ENCODE assay signal across 25 mouse cellular contexts in the genomic region with DNA sequence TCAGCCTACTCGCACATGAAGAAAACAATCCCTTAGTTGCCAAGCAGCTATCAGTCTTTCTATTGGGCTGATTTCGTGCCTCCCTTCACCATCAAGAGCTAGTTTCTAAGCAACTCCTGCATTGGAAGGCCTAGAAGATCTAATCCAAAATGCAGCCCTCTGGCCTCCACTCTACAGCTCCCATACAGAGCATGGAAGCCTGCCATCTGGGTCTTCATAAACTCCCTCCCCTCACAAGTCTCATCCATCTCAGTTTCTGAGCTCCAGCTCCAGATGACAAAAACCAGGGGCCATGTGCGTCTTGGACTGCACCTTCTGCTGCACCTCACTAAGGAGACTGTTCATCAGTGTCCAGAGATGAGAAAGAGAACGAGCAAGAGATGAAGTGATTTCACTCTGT. TPM values are rescaled to one million over a fixed set of nuclear protein-coding genes. Genes with fewer than 3 reads are reported as not detected.
DNase-seq lines count a peak whose midpoint lies in the region; ATAC-seq and TF ChIP-seq lines count a peak whose summit lies in the region.
"Had no signal": no experiment of that assay in that cellular context is flagged by ENCODE, and none has a peak within 500 bp of the region (broad histone marks: within the 10 kb centered on the region; RNA-seq: fewer than 3 reads in every experiment).

No protein-coding gene starts in this region.

- H3K9ac ChIP-seq in forebrain, embryonic 13.5 days = no peak overlapping the region
- H3K9ac ChIP-seq in forebrain, postnatal 0 days = no peak overlapping the region
- no peak overlapping the region for H3K9ac ChIP-seq in forebrain, embryonic 16.5 days (replicated peaks; ENCODE audit: low read depth, low read length)
- H3K9ac ChIP-seq: embryonic facial prominence, embryonic 13.5 days; hindbrain, embryonic 12.5 days; hindbrain, embryonic 15.5 days had no signal

- no peaks in the 10 kb centered on the region for H3K36me3 ChIP-seq in forebrain, embryonic 13.5 days (ENCODE audit: poor library complexity, severe bottlenecking)
- H3K36me3 ChIP-seq in forebrain, postnatal 0 days (ENCODE audit: insufficient read depth) = no peaks in the 10 kb centered on the region
- no peaks in the 10 kb centered on the region for H3K36me3 ChIP-seq in forebrain, embryonic 16.5 days (ENCODE audit: control insufficient read depth, insufficient read depth)
- H3K36me3 ChIP-seq in forebrain, embryonic 10.5 days (replicated peaks) = no peaks in the 10 kb centered on the region
- H3K36me3 ChIP-seq: embryonic facial prominence, embryonic 10.5 days; embryonic facial prominence, embryonic 13.5 days; hindbrain, embryonic 12.5 days; hindbrain, embryonic 15.5 days had no signal

- H3K4me2 ChIP-seq in forebrain, embryonic 13.5 days = no peak overlapping the region
- no peak overlapping the region for H3K4me2 ChIP-seq in forebrain, postnatal 0 days (ENCODE audit: low read depth)
- H3K4me2 ChIP-seq in forebrain, embryonic 16.5 days (ENCODE audit: low read length) = no peak overlapping the region
- H3K4me2 ChIP-seq: embryonic facial prominence, embryonic 13.5 days; heart, embryonic 11.5 days; hindbrain, embryonic 12.5 days; hindbrain, embryonic 15.5 days had no signal

- H3K27me3 ChIP-seq in forebrain, embryonic 13.5 days = no peaks in the 10 kb centered on the region
- no peaks in the 10 kb centered on the region for H3K27me3 ChIP-seq in forebrain, postnatal 0 days (ENCODE audit: insufficient read depth, low read length)
- no peaks in the 10 kb centered on the region for H3K27me3 ChIP-seq in forebrain, embryonic 16.5 days (replicated peaks; ENCODE audit: control insufficient read depth, insufficient read depth, low read length)
- peaks cover 15% of the 10 kb centered on the region for H3K27me3 ChIP-seq in forebrain, embryonic 10.5 days (ENCODE audit: poor library complexity, severe bottlenecking)
- H3K27me3 ChIP-seq: embryonic facial prominence, embryonic 13.5 days; hindbrain, embryonic 12.5 days; hindbrain, embryonic 15.5 days had no signal

- 0 out of 2 replicates have a peak, but pooled peaks cover 3% of the 10 kb centered on the region for H3K9me3 ChIP-seq in forebrain, embryonic 13.5 days (replicated peaks)
- no peaks in the 10 kb centered on the region for H3K9me3 ChIP-seq in forebrain, postnatal 0 days (ENCODE audit: low read length)
- H3K9me3 ChIP-seq in forebrain, embryonic 16.5 days (ENCODE audit: control insufficient read depth, low read length) = no peaks in the 10 kb centered on the region
- no peaks in the 10 kb centered on the region for H3K9me3 ChIP-seq in forebrain, embryonic 10.5 days
- H3K9me3 ChIP-seq: embryonic facial prominence, embryonic 10.5 days; embryonic facial prominence, embryonic 13.5 days; hindbrain, embryonic 12.5 days; hindbrain, embryonic 15.5 days had no signal

- ATAC-seq in forebrain, embryonic 13.5 days = no peak
- ATAC-seq in forebrain, postnatal 0 days = no peak
- no peak for ATAC-seq in forebrain, embryonic 16.5 days
- ATAC-seq: activated CD4-positive, CD25-positive, alpha-beta regulatory T cell, adult 4 months; intestine, postnatal 0 days had no signal

- 90% methylated on average over 4 of the region's 4 CpGs for WGBS in forebrain, embryonic 13.5 days
- WGBS in forebrain, postnatal 0 days = 79% methylated on average over 4 of the region's 4 CpGs
- WGBS in forebrain, embryonic 16.5 days = 80% methylated on average over 4 of the region's 4 CpGs
- 87% methylated on average over 4 of the region's 4 CpGs for WGBS in forebrain, embryonic 10.5 days

- H3K27ac ChIP-seq in forebrain, embryonic 13.5 days = peak overlapping the region; percentile 51; the same call in 1 of the 2 replicates
- H3K27ac ChIP-seq in forebrain, postnatal 0 days (ENCODE audit: low read depth, low read length) = no peak overlapping the region
- peak overlapping the region; percentile 61 for H3K27ac ChIP-seq in forebrain, embryonic 16.5 days (ENCODE audit: low read length)
- no peak overlapping the region for H3K27ac ChIP-seq in forebrain, embryonic 10.5 days
- H3K27ac ChIP-seq: embryonic facial prominence, embryonic 10.5 days; embryonic facial prominence, embryonic 13.5 days; gastrocnemius, adult 2 months; hindbrain, embryonic 12.5 days; hindbrain, embryonic 15.5 days had no signal

- H3K4me3 ChIP-seq in forebrain, embryonic 13.5 days = no peak overlapping the region
- no peak overlapping the region for H3K4me3 ChIP-seq in forebrain, postnatal 0 days (ENCODE audit: low read depth, low read length)
- H3K4me3 ChIP-seq in forebrain, embryonic 16.5 days (replicated peaks; ENCODE audit: low read length) = no peak overlapping the region
- H3K4me3 ChIP-seq in forebrain, embryonic 10.5 days = no peak overlapping the region
- H3K4me3 ChIP-seq: embryonic facial prominence, embryonic 10.5 days; embryonic facial prominence, embryonic 13.5 days; erythroblast, embryonic 14.5 days; gastrocnemius, adult 2 months; hindbrain, embryonic 12.5 days; hindbrain, embryonic 15.5 days had no signal

- DNase-seq in cerebellum, adult 11-12 months = peak; percentile 23
- no peak for DNase-seq in cerebellum, postnatal 4 days (ENCODE audit: low spot score in 2 of 2)
- DNase-seq in forebrain, postnatal 0 days = no peak
- no peak for DNase-seq in forebrain, embryonic 10.5 days (ENCODE audit: extremely low spot score, low spot score)
- DNase-seq: adrenal gland, adult 8-10 months; adrenal gland, postnatal 25 days; cerebellum, adult 9-10 months; cerebellum, postnatal 25 days; embryo, embryonic 11 days; gastrocnemius, adult 2 months; gastrocnemius, postnatal 14 days; heart, adult 11 months; kidney, adult 2 months had no signal

- peaks cover 6% of the 10 kb centered on the region; the same call in 1 of the 2 replicates for H3K4me1 ChIP-seq in forebrain, embryonic 13.5 days
- 0 out of 2 replicates have a peak, but pooled peaks cover 7% of the 10 kb centered on the region for H3K4me1 ChIP-seq in forebrain, postnatal 0 days (ENCODE audit: insufficient read depth)
- peaks cover 16% of the 10 kb centered on the region for H3K4me1 ChIP-seq in forebrain, embryonic 16.5 days (replicated peaks; ENCODE audit: control insufficient read depth, insufficient read depth, low read length)
- peaks cover 13% of the 10 kb centered on the region for H3K4me1 ChIP-seq in forebrain, embryonic 10.5 days
- H3K4me1 ChIP-seq: embryonic facial prominence, embryonic 13.5 days; hindbrain, embryonic 12.5 days had no signal

- no peak for TF ChIP-seq CTCF in forebrain, postnatal 0 days (IDR thresholded peaks at IDR 0.05; ENCODE audit: low read depth)

RNA-seq across cellular contexts. Expression of a gene that starts 52.8 kb away (rescaled TPM):
- 2.1 and 3.5 TPM in 2 replicates for polyA plus RNA-seq in forebrain, embryonic 13.5 days (2015; fragmentation: Nextera tagmentation; extraction: Ambion mirVana)
- total RNA-seq in forebrain, postnatal 0 days (2014; rRNA removed) = 4.8 and 5.9 TPM in 2 replicates
- polyA plus RNA-seq in forebrain, postnatal 0 days (2015; fragmentation: Nextera tagmentation; extraction: Ambion mirVana) = 3.6 and 4.4 TPM in 2 replicates
- 4.5 and 4.9 TPM in 2 replicates for polyA plus RNA-seq in forebrain, embryonic 16.5 days (2015; fragmentation: Nextera tagmentation; extraction: Ambion mirVana)
- polyA plus RNA-seq in forebrain, embryonic 10.5 days (2016; fragmentation: Nextera tagmentation; extraction: Ambion mirVana) = 0.88 and 1.1 TPM in 2 replicates
- total RNA-seq: hematopoietic stem cell, adult 5-6 weeks had no signal
- polyA plus RNA-seq: erythroblast, embryonic 14.5 days had no signal

RNA-seq across cellular contexts. Expression of a gene that starts 58.1 kb away (rescaled TPM):
- polyA plus RNA-seq in forebrain, embryonic 13.5 days (2015; fragmentation: Nextera tagmentation; extraction: Ambion mirVana) = 1.2 and 1.3 TPM in 2 replicates
- 4.2 and 8.0 TPM in 2 replicates for total RNA-seq in forebrain, postnatal 0 days (2014; rRNA removed)
- 2.4 and 3.7 TPM in 2 replicates for polyA plus RNA-seq in forebrain, postnatal 0 days (2015; fragmentation: Nextera tagmentation; extraction: Ambion mirVana)
- 2.2 and 2.4 TPM in 2 replicates for polyA plus RNA-seq in forebrain, embryonic 16.5 days (2015; fragmentation: Nextera tagmentation; extraction: Ambion mirVana)
- polyA plus RNA-seq in forebrain, embryonic 10.5 days (2016; fragmentation: Nextera tagmentation; extraction: Ambion mirVana) = 1.5 and 2.1 TPM in 2 replicates
- total RNA-seq: ES-E14; hematopoietic stem cell, adult 5-6 weeks had no signal
- polyA plus RNA-seq: activated CD4-positive, CD25-positive, alpha-beta regulatory T cell, adult 4 months; erythroblast, embryonic 14.5 days had no signal

Comparison
In these comparisons a context has a peak if more than half of its experiments do, and no peak if none do; other contexts are left out.
1. H3K27ac ChIP-seq: peak in forebrain, embryonic 13.5 days (single experiment) and forebrain, embryonic 16.5 days (single experiment); none in forebrain, postnatal 0 days (single experiment) and forebrain, embryonic 10.5 days (single experiment).